Mouse (Mus musculus) spleen, adult 2 months (tissue): ENCODE data around the gene LTO1.

Experiments
- CTCF ChIP-seq: fragments of 200-500 bp; IDR thresholded peaks from 2 replicates; pipeline ENCODE4 v1.5.1; 2011; ENCODE audit warnings: mild to moderate bottlenecking, inconsistent platforms; ENCODE audit not compliant: insufficient read depth, insufficient read length, insufficient replicate concordance; ENCODE audit errors: extremely low read depth
- POLR2A ChIP-seq: fragments of 200-500 bp; IDR thresholded peaks from 2 replicates; pipeline ENCODE4 v1.6.1; 2011; ENCODE audit warnings: low read depth, low read length, inconsistent platforms

DNA sequence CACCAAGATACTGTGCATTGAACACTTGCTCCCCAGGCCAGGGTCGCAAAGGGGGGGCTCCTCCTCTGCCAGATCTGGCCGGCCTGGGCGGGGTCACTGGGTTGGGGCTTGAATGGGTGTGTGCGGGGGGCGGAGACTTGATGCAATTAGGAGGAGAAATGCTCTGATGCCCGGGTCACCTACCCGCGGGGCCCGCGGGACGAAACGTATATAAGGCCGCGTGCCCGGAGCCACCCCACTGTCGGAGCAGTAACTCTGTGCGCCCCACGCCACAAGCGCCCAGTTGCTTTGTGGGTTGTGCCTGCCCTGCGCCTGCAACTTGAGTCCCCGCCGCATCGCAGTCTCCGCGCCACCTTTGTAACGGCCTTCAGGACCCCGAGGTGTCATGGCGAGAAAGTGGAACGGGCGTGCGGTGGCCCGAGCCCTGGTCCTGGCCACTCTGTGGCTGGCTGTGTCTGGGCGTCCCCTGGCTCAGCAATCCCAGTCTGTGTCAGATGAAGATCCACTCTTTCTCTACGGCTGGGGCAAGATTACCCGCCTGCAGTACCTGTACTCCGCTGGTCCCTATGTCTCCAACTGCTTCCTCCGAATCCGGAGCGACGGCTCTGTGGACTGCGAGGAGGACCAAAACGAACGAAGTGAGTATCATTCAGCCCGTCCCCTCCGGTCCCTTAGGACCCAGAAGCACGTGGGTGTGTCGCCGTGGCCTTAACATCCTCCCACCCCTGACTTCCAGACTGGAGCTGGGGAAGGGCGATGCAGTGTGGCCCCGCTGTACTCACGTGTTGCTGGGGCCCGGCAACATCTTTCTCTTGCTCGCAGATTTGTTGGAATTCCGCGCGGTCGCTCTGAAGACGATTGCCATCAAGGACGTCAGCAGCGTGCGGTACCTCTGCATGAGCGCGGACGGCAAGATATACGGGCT lies 18.3 kb upstream of the LTO1 start, which contains the start of gene Fgf15:
- TF ChIP-seq POLR2A (no peak), CTCF (no peak)
